Mouse (Mus musculus) liver, postnatal 0 days (tissue): ENCODE data around the gene Ubl7.

ENCODE experiments used
- CTCF ChIP-seq: sonication (generic); IDR thresholded peaks from 2 replicates; pipeline ENCODE4 v1.5.1; 2016; ENCODE audit warnings: antibody characterized with exemption, low read depth
- EP300 ChIP-seq: IDR thresholded peaks from 2 replicates; pipeline ENCODE4 v1.6.1; 2016; ENCODE audit warnings: antibody characterized with exemption, low read depth, mild to moderate bottlenecking

DNA sequence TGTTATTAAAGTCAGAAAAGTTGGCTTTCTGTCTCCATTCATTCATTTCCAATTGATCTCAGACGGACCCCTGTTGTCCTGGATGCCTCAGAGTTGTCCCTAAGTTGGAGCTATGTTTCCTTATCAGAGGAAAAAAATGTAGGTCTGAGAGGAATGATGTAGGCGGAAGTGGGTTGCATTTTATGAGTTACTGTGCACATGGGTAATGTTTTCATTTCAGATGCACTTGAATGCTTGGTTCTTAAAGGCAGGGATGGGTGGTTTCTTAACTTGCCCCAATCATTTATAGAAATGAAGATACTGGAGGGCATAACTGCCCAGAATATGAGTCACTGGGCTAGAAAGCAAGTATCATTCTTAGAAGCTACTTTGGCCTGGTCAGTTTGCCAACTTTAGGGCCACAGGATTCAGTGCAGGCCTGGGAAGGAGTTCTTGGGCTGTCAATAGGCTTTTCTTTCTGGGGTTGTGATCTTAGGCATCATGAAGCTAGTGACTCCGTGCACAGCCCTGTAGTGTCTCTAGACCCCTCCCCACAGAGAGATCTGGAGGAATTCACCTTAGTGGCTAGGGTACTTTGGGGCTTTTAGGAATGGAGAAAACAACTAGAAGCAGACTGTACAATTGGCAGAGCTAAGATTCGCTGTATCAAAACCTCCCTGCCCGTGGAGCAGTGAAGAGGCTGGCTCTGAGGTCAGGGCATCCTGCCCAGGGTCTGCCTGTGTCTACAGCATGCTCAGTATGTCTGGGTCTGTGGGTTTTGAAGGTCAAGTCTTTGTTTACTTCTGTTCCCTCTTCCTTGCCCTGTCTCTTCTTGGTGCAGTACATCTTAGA is 27.7 kb downstream of the Ubl7 start:
- no peak for TF ChIP-seq CTCF
- no peak for TF ChIP-seq EP300
